Mouse (Mus musculus) neural tube, embryonic 11.5 days (tissue): ENCODE data around the gene Olfr350. TPM values are rescaled to one million over a fixed set of nuclear protein-coding genes. Genes with fewer than 3 reads are reported as not detected.

Experiments used
- ATAC-seq: fragments of 200-750 bp; cut with Nextera tagmentation; 2 replicates; pipeline ENCODE4 v1.8.0; 2017; ENCODE audit warnings: moderate number of reproducible peaks, mild to moderate bottlenecking, moderate TSS enrichment, moderate library complexity; ENCODE audit not compliant: insufficient read depth, low FRiP score, low TSS enrichment
- DNase-seq: peaks from one replicate; pipeline ENCODE4 v3.0.0-alpha.2; 2015; ENCODE audit warnings: low spot score
- H3K27ac ChIP-seq: fragments of 300-500 bp; sonication (generic); 2 replicates; pipeline ENCODE4 v1.5.1; 2014; ENCODE audit warnings: low read depth, mild to moderate bottlenecking, low read length
- H3K27me3 ChIP-seq: fragments of 300-500 bp; sonication (generic); 2 replicates; pipeline ENCODE4 v1.6.1; 2014; ENCODE audit warnings: mild to moderate bottlenecking, low read length, mixed read lengths; ENCODE audit not compliant: control insufficient read depth, insufficient read depth
- H3K36me3 ChIP-seq: fragments of 300-500 bp; sonication (generic); 2 replicates; pipeline ENCODE4 v1.6.1; 2014; ENCODE audit warnings: mild to moderate bottlenecking, low read length, moderate library complexity, mixed read lengths; ENCODE audit not compliant: control insufficient read depth, insufficient read depth
- H3K4me1 ChIP-seq: fragments of 300-500 bp; sonication (generic); 2 replicates; pipeline ENCODE4 v1.6.1; 2014; ENCODE audit warnings: low read length, mixed read lengths; ENCODE audit not compliant: control insufficient read depth, insufficient read depth
- H3K4me2 ChIP-seq: fragments of 300-500 bp; sonication (generic); 2 replicates; pipeline ENCODE4 v1.6.1; 2014; ENCODE audit warnings: low read depth, mild to moderate bottlenecking, moderate library complexity
- H3K4me3 ChIP-seq: fragments of 300-500 bp; sonication (generic); 2 replicates; pipeline ENCODE4 v1.5.1; 2014; ENCODE audit warnings: low read depth, low read length
- H3K9ac ChIP-seq: fragments of 300-500 bp; sonication (generic); 2 replicates; pipeline ENCODE4 v1.6.1; 2014; ENCODE audit warnings: mild to moderate bottlenecking, low read length
- H3K9me3 ChIP-seq: fragments of 300-500 bp; sonication (generic); 2 replicates; pipeline ENCODE4 v1.6.1; 2016; ENCODE audit warnings: low read length; ENCODE audit not compliant: control insufficient read depth
- WGBS: fragments of 180-500 bp; shearing (Covaris S2); extraction: QIAGEN DNeasy Blood & Tissue Kit; methylation state at CpG from one replicate; pipeline ENCODE4 v1.1.7; 2014; 5-methylcytosine and 5-hydroxymethylcytosine counted together
- polyA plus RNA-seq: library from polyadenylated mRNA; unstranded; fragments of >200 nt; fragmentation: Nextera tagmentation; extraction: Ambion mirVana; gene quantifications from 2 replicates; pipeline ENCODE4 v1.2.1, GENCODE M21; 2014

Gene Olfr350
- polyA plus RNA-seq: not detected in 2 replicates

DNA sequence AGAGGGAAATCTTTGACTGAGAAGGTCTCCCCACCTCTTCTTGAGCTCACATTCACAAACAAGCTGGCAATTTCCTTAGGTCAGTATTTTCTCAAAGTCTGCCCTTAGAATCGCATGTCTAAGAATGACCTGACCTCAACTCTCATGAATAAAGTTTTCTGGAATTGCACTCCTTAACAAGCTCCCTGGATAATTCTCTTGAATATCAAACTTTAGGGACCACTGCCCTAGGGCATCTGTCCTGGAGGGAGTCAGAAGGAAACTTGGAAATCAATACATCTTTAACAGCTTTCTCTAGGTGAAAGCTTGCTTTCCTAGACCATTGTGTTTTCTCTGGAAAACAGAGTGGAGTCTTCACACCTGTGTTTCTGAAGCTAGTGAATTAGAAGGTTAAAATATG lies at the start of gene Olfr350:
TSS of gene Olfr350 (plus strand) at position 301 of the 400 bp plus-strand sequence.
- 83% methylated on average over 1 of the region's 1 CpGs for WGBS

DNA sequence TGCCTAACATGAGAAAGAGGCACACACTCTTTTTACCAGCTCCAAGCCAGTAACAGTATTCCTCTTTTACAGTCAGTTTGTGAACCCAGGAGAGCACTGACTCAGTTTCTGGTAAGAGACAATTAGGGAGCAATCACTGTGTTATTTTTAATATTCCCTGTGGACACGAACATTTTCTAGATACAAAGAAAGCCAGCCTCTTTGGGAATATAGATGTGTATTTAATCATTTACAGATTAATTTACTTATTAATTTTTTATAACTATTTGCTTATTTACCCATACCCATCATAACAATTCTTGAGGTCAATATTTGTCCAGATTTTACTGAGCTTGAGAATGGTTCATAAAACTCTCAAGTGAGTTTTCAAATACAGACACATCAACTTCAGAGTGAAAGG lies 29.2 kb upstream of the Olfr350 start, which contains the start of gene Olfr3:
TSS of gene Olfr3 (minus strand) at position 101 of the 400 bp plus-strand sequence.
- no peaks in the 10 kb centered on the region for H3K9me3 ChIP-seq
- no peak for ATAC-seq
- WGBS: 86% methylated on average over 1 of the region's 1 CpGs
- no peaks in the 10 kb centered on the region for H3K4me1 ChIP-seq
- no peak within 1 kb of the TSS for H3K4me2 ChIP-seq
- DNase-seq: no peak
- no peaks in the 10 kb centered on the region for H3K27me3 ChIP-seq
- H3K27ac ChIP-seq: no peak within 1 kb of the TSS
- no peak within 1 kb of the TSS for H3K9ac ChIP-seq
- H3K4me3 ChIP-seq: no peak within 1 kb of the TSS
- no peaks in the 10 kb centered on the region for H3K36me3 ChIP-seq

More for the DNA sequence above, at the start of gene Olfr350:
- Histone ChIP-seq H3K4me1 (no peaks in the 10 kb centered on the region), H3K4me3 (no peak within 1 kb of the TSS), H3K36me3 (no peaks in the 10 kb centered on the region), H3K9ac (no peak within 1 kb of the TSS), H3K9me3 (peaks cover 3% of the 10 kb centered on the region; the same call in 1 of the 2 replicates), H3K27me3 (no peaks in the 10 kb centered on the region), H3K27ac (no peak within 1 kb of the TSS), H3K4me2 (no peak within 1 kb of the TSS)
- ATAC-seq: no peak
- no peak for DNase-seq

DNA sequence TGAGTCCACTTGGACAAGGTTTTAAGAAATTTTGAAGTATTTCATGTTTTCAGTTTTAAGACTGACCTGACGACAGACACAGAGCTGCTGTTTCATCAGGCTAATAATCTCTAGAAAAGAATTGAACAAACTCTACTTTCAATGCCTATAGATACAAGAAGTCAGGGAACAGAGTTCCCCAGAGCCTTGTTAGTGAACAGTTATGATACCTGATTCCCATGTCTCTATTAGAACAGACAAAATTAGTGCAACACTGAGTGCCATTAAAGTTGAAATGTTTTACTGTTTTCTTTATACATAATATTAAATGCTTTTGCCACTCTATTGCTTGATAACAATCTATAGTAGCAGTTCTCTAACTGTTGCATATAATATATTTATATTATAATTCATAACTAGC lies 16.4 kb downstream of the Olfr350 start, which contains the start of gene Olfr351:
TSS of gene Olfr351 (minus strand) at position 101 of the 400 bp plus-strand sequence.
- H3K9me3 ChIP-seq: no peaks in the 10 kb centered on the region; the same call in 1 of the 2 replicates
- DNase-seq (no peak), ATAC-seq (no peak)
- H3K9ac ChIP-seq: no peak within 1 kb of the TSS
- WGBS: 85% methylated on average over 1 of the region's 1 CpGs
- H3K36me3 ChIP-seq: no peaks in the 10 kb centered on the region
- H3K4me2 ChIP-seq: no peak within 1 kb of the TSS
- H3K27ac ChIP-seq: no peak within 1 kb of the TSS
- H3K4me1 ChIP-seq: no peaks in the 10 kb centered on the region
- no peaks in the 10 kb centered on the region for H3K27me3 ChIP-seq
- H3K4me3 ChIP-seq: no peak within 1 kb of the TSS

DNA sequence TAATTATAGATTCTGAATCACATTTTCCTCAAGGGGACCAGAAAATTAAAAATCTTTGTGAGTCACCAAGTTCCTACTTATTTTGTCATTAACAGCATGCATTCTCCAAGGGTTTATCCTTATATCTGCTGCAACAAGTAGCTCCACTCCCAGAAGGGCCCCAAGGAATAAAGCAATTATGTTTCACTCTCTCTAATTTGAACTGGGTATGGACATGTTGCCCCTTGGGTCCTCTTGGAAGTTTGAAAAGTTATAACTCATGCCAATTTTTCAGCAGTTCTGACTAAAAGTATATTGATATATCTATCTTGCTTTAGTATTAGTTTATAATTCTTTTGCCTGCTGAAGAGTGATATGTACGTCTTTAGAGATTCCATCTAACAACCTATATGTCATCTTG lies 22.1 kb downstream of the Olfr350 start, which contains the start of gene Olfr352:
TSS of gene Olfr352 (plus strand) at position 301 of the 400 bp plus-strand sequence.
- Histone ChIP-seq H3K27ac (no peak within 1 kb of the TSS), H3K4me3 (no peak within 1 kb of the TSS), H3K4me2 (no peak within 1 kb of the TSS), H3K4me1 (no peaks in the 10 kb centered on the region), H3K36me3 (no peaks in the 10 kb centered on the region), H3K9ac (no peak within 1 kb of the TSS), H3K27me3 (no peaks in the 10 kb centered on the region), H3K9me3 (no peaks in the 10 kb centered on the region; the same call in 1 of the 2 replicates)
- no peak for DNase-seq
- ATAC-seq: no peak
- 92% methylated on average over 1 of the region's 1 CpGs for WGBS

DNA sequence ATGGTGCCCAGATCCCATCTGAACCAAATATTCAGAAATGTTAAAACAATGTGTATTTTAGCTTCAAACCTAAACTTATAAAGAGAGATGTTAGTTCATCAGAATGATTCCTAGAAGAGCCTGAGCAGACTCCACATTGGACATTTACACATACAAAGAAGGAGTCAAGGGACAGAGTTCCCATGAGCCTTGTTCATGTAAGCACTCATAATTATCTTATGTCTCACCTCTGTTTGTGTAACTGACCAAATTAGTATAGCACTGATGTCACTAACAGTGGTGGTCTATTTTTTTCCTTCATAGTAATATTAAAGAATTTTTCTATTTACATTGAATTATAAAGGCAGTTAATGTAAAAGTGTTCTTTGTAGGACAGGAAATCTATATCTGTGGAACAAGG lies 46.7 kb downstream of the Olfr350 start, which contains the start of gene Olfr353:
TSS of gene Olfr353 (minus strand) at position 101 of the 400 bp plus-strand sequence.
- Histone ChIP-seq H3K36me3 (no peaks in the 10 kb centered on the region), H3K27me3 (no peaks in the 10 kb centered on the region), H3K9me3 (peaks cover 3% of the 10 kb centered on the region; the same call in 1 of the 2 replicates), H3K4me1 (no peaks in the 10 kb centered on the region), H3K27ac (no peak within 1 kb of the TSS), H3K4me3 (no peak within 1 kb of the TSS), H3K9ac (no peak within 1 kb of the TSS), H3K4me2 (no peak within 1 kb of the TSS)
- DNase-seq (no peak), ATAC-seq (no peak)

DNA sequence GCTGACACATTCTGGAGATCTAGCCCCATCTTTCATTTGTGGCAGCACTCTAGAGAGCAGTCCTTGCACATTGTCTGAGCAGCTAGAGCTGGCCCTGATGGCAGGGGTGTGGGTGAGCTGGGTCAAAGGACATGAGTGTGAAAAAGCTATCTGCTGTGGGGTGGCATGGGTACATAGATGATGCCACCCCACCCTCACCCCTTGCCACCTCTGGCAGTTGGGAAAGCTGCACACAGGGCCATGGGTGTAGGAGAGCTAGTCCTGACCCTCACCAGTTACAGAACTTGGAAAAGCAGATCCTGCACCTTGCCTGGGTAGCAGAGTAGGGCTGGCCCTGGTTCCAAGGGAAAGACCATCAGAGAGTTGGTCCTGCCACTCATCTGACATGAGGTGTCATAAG lies 51.0 kb downstream of the Olfr350 start:
- Histone ChIP-seq H3K27me3 (no peaks in the 10 kb centered on the region), H3K4me3 (no peak overlapping the region), H3K4me1 (no peaks in the 10 kb centered on the region), H3K27ac (no peak overlapping the region), H3K4me2 (no peak overlapping the region), H3K36me3 (no peaks in the 10 kb centered on the region), H3K9me3 (peaks cover 3% of the 10 kb centered on the region; the same call in 1 of the 2 replicates), H3K9ac (no peak overlapping the region)
- DNase-seq: no peak
- ATAC-seq: no peak

Other genes starting within 250 kb of the Olfr350 start
- not detected in 2 replicates for gene Olfr345, start 206.3 kb upstream of the Olfr350 start, polyA plus RNA-seq
- gene Olfr346, start 160.5 kb upstream of the Olfr350 start, polyA plus RNA-seq: not detected in 2 replicates
- gene Olfr347, start 114.4 kb upstream of the Olfr350 start, polyA plus RNA-seq: not detected in 2 replicates
- not detected in 2 replicates for gene Olfr348, start 62.0 kb upstream of the Olfr350 start, polyA plus RNA-seq
- gene Olfr50, start 55.8 kb upstream of the Olfr350 start, polyA plus RNA-seq: not detected in 2 replicates
- not detected in 2 replicates for gene Olfr3, start 29.3 kb upstream of the Olfr350 start, polyA plus RNA-seq
- gene Olfr351, start 16.4 kb downstream of the Olfr350 start, polyA plus RNA-seq: not detected in 2 replicates
- not detected in 2 replicates for gene Olfr352, start 22.1 kb downstream of the Olfr350 start, polyA plus RNA-seq
- not detected in 2 replicates for gene Olfr353, start 46.6 kb downstream of the Olfr350 start, polyA plus RNA-seq
- not detected in 2 replicates for gene Olfr354, start 59.4 kb downstream of the Olfr350 start, polyA plus RNA-seq
- not detected in 2 replicates for gene Olfr355, start 82.6 kb downstream of the Olfr350 start, polyA plus RNA-seq
- not detected in 2 replicates for gene Olfr356, start 90.8 kb downstream of the Olfr350 start, polyA plus RNA-seq
- not detected in 2 replicates for gene Olfr357, start 147.5 kb downstream of the Olfr350 start, polyA plus RNA-seq
- gene Olfr358, start 163.0 kb downstream of the Olfr350 start, polyA plus RNA-seq: not detected in 2 replicates
- gene Olfr360, start 219.4 kb downstream of the Olfr350 start, polyA plus RNA-seq: not detected in 2 replicates
- not detected in 2 replicates for gene Olfr361, start 243.0 kb downstream of the Olfr350 start, polyA plus RNA-seq